Comparison of ENCODE assay signal across 9 mouse cellular contexts in genomic region chr2:114057303-114057853, GRCm38 (mm10). TPM values are rescaled to one million over a fixed set of nuclear protein-coding genes. Genes with fewer than 3 reads are reported as not detected.
DNase-seq lines count a peak whose midpoint lies in the region; ATAC-seq lines count a peak whose summit lies in the region.
"Had no signal": no experiment of that assay in that cellular context is flagged by ENCODE, and none has a peak within 500 bp of the region (broad histone marks: within the 10 kb centered on the region; RNA-seq: fewer than 3 reads in every experiment).

No protein-coding gene starts in this region.

- no peak for DNase-seq in hindbrain, embryonic 14.5 days (ENCODE audit: low spot score)
- peak; percentile 74 to 85 for DNase-seq in adrenal gland, postnatal 36 days
- DNase-seq in gastrocnemius, postnatal 10 days, result peak; percentile 69
- DNase-seq in kidney, adult 8-10 months, result peak; percentile 68 to 71
- DNase-seq in ovary, postnatal 14 days (ENCODE audit: low spot score), result peak; percentile 11
- DNase-seq in frontal cortex, postnatal 25 days (ENCODE audit: low spot score in 2 of 2), result no peak
- DNase-seq in right cerebral cortex, postnatal 14 days, result no peak

- H3K4me2 ChIP-seq in hindbrain, embryonic 12.5 days (replicated peaks), result no peak overlapping the region
- no peak overlapping the region for H3K4me2 ChIP-seq in hindbrain, embryonic 14.5 days (replicated peaks)
- H3K4me2 ChIP-seq: embryonic facial prominence, embryonic 13.5 days had no signal

- no peak overlapping the region for H3K27ac ChIP-seq in hindbrain, embryonic 12.5 days
- H3K27ac ChIP-seq in hindbrain, embryonic 14.5 days, result no peak overlapping the region
- H3K27ac ChIP-seq: embryonic facial prominence, embryonic 13.5 days had no signal

- H3K9me3 ChIP-seq in hindbrain, embryonic 12.5 days (replicated peaks), result no peaks in the 10 kb centered on the region
- no peaks in the 10 kb centered on the region for H3K9me3 ChIP-seq in hindbrain, embryonic 14.5 days (ENCODE audit: control insufficient read depth, low read length)
- H3K9me3 ChIP-seq: embryonic facial prominence, embryonic 13.5 days had no signal

- no peaks in the 10 kb centered on the region for H3K36me3 ChIP-seq in hindbrain, embryonic 12.5 days
- H3K36me3 ChIP-seq in hindbrain, embryonic 14.5 days (replicated peaks; ENCODE audit: control insufficient read depth, insufficient read depth), result no peaks in the 10 kb centered on the region
- H3K36me3 ChIP-seq: embryonic facial prominence, embryonic 13.5 days had no signal

- H3K4me3 ChIP-seq in hindbrain, embryonic 12.5 days, result no peak overlapping the region
- no peak overlapping the region for H3K4me3 ChIP-seq in hindbrain, embryonic 14.5 days (replicated peaks; ENCODE audit: low read length)
- H3K4me3 ChIP-seq: embryonic facial prominence, embryonic 13.5 days had no signal

- H3K4me1 ChIP-seq in hindbrain, embryonic 12.5 days, result peaks cover 6% of the 10 kb centered on the region; the same call in 1 of the 2 replicates
- 0 out of 2 replicates have a peak, but pooled peaks cover 3% of the 10 kb centered on the region for H3K4me1 ChIP-seq in hindbrain, embryonic 14.5 days (replicated peaks; ENCODE audit: control insufficient read depth, insufficient read depth, low read length)

- peak; percentile 38; the same call in 1 of the 2 replicates for ATAC-seq in hindbrain, embryonic 12.5 days (ENCODE audit: low FRiP score)
- ATAC-seq in hindbrain, embryonic 14.5 days (ENCODE audit: low FRiP score), result no peak

- 36% methylated on average over 10 of the region's 10 CpGs for WGBS in hindbrain, embryonic 12.5 days
- 33% methylated on average over 10 of the region's 10 CpGs for WGBS in hindbrain, embryonic 14.5 days

- no peak overlapping the region for H3K9ac ChIP-seq in hindbrain, embryonic 12.5 days
- no peak overlapping the region for H3K9ac ChIP-seq in hindbrain, embryonic 14.5 days
- H3K9ac ChIP-seq: embryonic facial prominence, embryonic 13.5 days had no signal

- no peaks in the 10 kb centered on the region for H3K27me3 ChIP-seq in hindbrain, embryonic 12.5 days
- no peaks in the 10 kb centered on the region for H3K27me3 ChIP-seq in hindbrain, embryonic 14.5 days (ENCODE audit: control insufficient read depth, insufficient read depth, low read length)

RNA-seq across cellular contexts. Expression of gene Actc1, which starts 4.0 kb away (rescaled TPM):
- polyA plus RNA-seq in hindbrain, embryonic 12.5 days (2016; fragmentation: Nextera tagmentation; extraction: Ambion mirVana), result 33.5 and 138 TPM in 2 replicates
- 0.33 and 0.82 TPM in 2 replicates for polyA plus RNA-seq in hindbrain, embryonic 14.5 days (2014; fragmentation: Nextera tagmentation; extraction: Ambion mirVana)
- total RNA-seq in adrenal gland, postnatal 36 days (2021), result not detected
- 1,000 to 10,000 TPM; 3,096 to 4,913 TPM for total RNA-seq in gastrocnemius, postnatal 10 days (2021)

RNA-seq across cellular contexts. Expression of gene Gjd2, which starts 44.0 kb away (rescaled TPM):
- polyA plus RNA-seq in hindbrain, embryonic 12.5 days (2016; fragmentation: Nextera tagmentation; extraction: Ambion mirVana), result 1.6 and 1.7 TPM in 2 replicates
- polyA plus RNA-seq in hindbrain, embryonic 14.5 days (2014; fragmentation: Nextera tagmentation; extraction: Ambion mirVana), result 7.0 and 7.9 TPM in 2 replicates
- total RNA-seq in adrenal gland, postnatal 36 days (2021), result 1 to 10 TPM; 4.1 to 4.9 TPM
- not detected for total RNA-seq in gastrocnemius, postnatal 10 days (2021)

Comparison
In these comparisons a context has a peak if more than half of its experiments do, and no peak if none do; other contexts are left out.
1. DNase-seq: peak in adrenal gland, postnatal 36 days (2 of 2), gastrocnemius, postnatal 10 days (single experiment), kidney, adult 8-10 months (2 of 2) and ovary, postnatal 14 days (single experiment); none in hindbrain, embryonic 14.5 days (single experiment), frontal cortex, postnatal 25 days (0 of 2) and right cerebral cortex, postnatal 14 days (single experiment).
2. RNA of gene Actc1, which starts 4.0 kb away (total RNA-seq): 3,096 to 4,913 TPM in gastrocnemius, postnatal 10 days; not detected in adrenal gland, postnatal 36 days; every median in the first group is over 1,000 times any median in the second.
3. RNA of gene Gjd2, which starts 44.0 kb away (total RNA-seq): 4.1 to 4.9 TPM in adrenal gland, postnatal 36 days; not detected in gastrocnemius, postnatal 10 days; every median in the first group is over 4 times any median in the second.